Mouse (Mus musculus) mammary gland, adult 2 months (tissue): ENCODE measurements around the gene Siglecg. TPM values are rescaled to one million over a fixed set of nuclear protein-coding genes. Genes with fewer than 3 reads are reported as not detected.

Source experiments
- polyA plus RNA-seq: library from polyadenylated mRNA; depleted of rRNA; stranded (reverse); fragments of >200 nt; gene quantifications from 2 replicates; pipeline ENCODE4 v1.2.3, GENCODE M21; 2012; ENCODE audit warnings: low replicate concordance; rRNA removed

Siglecg gene
- 60.6 and 83.5 TPM in 2 replicates for polyA plus RNA-seq

DNA sequence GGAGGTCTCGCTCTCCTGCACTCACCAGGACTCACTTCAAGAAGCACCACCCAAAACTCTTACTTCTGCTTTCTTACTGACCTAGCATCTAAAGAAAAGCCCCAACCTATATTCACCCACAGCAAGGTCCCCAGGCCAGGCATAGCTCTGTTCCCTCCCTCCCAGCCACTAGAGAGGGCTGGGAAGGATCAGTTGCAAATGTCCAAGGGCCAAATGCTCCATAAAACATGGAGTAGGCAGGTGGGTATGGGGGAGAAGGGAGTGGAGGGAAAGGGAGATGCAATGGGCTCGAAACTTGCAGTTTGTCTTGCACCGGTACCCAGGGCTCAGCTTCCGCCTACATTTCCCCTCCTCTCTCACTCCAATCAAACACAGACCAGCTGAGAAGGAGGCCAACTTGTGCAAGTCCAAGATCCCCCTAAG, at the start of gene Siglecg:
Siglecg (plus strand) TSS at position 74 of the 423 bp plus-strand sequence.

GRCm38 (mm10) chr7:43427406-43427805, 19.4 kb downstream of the Siglecg start, which contains the start of gene Lim2:
Gene Lim2, plus strand, starts transcription at chr7:43427670.

DNA sequence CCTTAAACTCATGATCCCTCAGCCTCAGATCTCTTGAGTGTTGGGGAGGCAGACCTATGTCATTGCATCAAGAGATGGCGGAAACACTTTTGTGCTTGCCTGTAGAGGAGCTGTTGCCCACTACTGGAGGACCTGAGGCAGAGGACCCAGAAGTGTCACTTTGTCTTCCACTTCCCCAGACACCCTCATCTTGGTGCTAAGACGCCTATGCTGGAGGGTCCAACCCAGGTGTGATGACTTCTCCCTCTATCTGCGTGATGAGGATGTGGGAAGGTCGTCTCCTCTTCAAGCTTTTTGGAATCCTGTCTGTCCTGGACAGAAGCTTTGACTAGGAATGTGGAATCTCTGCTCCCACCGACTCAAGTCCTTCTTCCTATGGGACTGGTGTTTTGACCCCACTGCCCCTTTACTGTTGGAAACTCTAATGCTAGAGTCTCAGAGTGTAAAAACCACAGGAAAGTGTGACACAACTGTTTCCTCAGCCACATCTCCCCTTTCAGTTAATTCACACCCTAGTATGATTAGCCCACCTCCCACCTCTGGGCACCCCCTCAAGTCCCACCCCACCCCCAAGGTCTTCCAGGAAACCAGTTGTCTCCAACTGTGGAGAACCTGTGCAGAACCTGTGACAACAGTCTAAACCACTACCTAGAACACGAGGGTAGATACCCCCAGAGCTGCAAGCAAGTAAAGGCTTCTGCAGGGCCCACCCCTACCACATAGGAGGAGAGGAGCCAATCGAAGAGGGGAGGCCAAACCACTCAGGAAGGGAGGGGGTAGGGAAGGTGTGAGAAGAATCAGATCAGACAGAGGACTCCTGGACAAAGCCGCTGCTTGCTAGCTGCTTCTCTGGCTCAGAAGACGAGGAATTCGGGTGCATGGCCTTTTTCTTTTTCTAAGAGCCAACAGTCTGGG, 28.6 kb downstream of the Siglecg start, which contains the start of gene Nkg7:
Nkg7 (plus strand) TSS at position 733 of the 915 bp plus-strand sequence.

GRCm38 (mm10) chr7:43440482-43440881, 32.5 kb downstream of the Siglecg start, which contains the start of gene Cldnd2:
Gene Cldnd2, plus strand, starts transcription at chr7:43440782.

DNA sequence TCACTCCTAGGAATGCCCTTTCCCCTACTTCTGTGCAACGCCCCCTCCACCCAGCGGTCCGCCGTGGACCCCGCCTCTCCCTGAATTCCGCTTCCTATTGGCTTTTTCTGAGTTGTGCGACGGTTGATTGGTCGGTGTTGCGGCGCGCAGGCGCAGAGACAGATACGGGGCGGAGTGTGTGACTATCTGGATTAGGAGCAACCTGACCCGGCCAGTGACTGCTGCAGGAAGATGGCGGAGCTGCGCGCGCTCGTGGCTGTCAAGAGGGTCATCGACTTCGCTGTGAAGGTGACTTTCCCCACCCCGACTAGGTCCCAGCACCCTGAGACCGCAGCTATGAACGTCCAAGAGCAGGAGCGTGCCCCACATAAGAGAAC, 35.9 kb downstream of the Siglecg start, which contains the start of the genes Etfb and Gm45233:
Etfb (plus strand) TSS at position 167 of the 377 bp plus-strand sequence.
Gm45233 (plus strand) TSS at position 212 of the 377 bp plus-strand sequence.

DNA sequence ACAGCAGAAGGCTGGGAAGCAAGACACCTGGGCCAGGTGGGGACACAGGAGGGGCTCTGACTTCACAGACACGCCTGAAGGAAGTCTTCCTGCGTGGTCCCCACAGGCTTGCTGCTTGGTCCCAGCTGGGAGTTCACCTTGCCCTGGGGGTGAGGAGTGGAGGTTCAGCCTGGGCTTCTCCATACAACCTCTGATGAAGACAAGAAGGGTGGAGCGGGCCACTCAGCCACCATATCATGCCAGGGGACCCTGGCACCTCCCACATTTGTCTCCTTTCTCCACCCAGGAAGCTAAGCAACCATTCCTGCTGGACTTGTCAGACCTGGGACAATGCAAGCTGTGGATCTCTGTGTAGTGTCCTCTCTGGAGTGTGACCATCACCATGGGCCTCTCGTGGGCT, 54.8 kb downstream of the Siglecg start, which contains the start of gene Vsig10l:
Vsig10l (plus strand) TSS at position 301 of the 400 bp plus-strand sequence.

Other genes with a start within 250 kb of the Siglecg start
- 3.2 and 5.5 TPM in 2 replicates for gene Zfp715, start 94.9 kb upstream of the Siglecg start, polyA plus RNA-seq
- 1.7 and 2.1 TPM in 2 replicates for gene Siglecf, start 56.9 kb upstream of the Siglecg start, polyA plus RNA-seq
- 0.07 TPM in 1 of 2 replicates, not detected in the other for gene Lim2, start 19.5 kb downstream of the Siglecg start, polyA plus RNA-seq
- 59.9 and 70.1 TPM in 2 replicates for gene Nkg7, start 28.9 kb downstream of the Siglecg start, polyA plus RNA-seq
- gene Cldnd2, start 32.6 kb downstream of the Siglecg start, polyA plus RNA-seq: not detected in 2 replicates
- 140 and 200 TPM in 2 replicates for gene Etfb, start 35.9 kb downstream of the Siglecg start, polyA plus RNA-seq
- gene Gm45233, start 35.9 kb downstream of the Siglecg start, polyA plus RNA-seq: 1.4 and 5.6 TPM in 2 replicates
- gene Vsig10l, start 54.9 kb downstream of the Siglecg start, polyA plus RNA-seq: 9.8 and 10.5 TPM in 2 replicates
- gene Iglon5, start 81.9 kb downstream of the Siglecg start, polyA plus RNA-seq: 6.9 and 7.2 TPM in 2 replicates
- gene 4931406B18Rik, start 97.7 kb downstream of the Siglecg start, polyA plus RNA-seq: not detected in 2 replicates
- 15.0 and 29.1 TPM in 2 replicates for gene Cd33, start 136.2 kb downstream of the Siglecg start, polyA plus RNA-seq
- gene Zfp658, start 154.1 kb downstream of the Siglecg start, polyA plus RNA-seq: 1.1 and 2.3 TPM in 2 replicates
- gene Zfp719, start 171.4 kb downstream of the Siglecg start, polyA plus RNA-seq: 0.99 and 2.5 TPM in 2 replicates
- gene Zfp819, start 199.0 kb downstream of the Siglecg start, polyA plus RNA-seq: 0.06 TPM in 2 replicates
- not detected in 2 replicates for gene Ceacam18, start 226.5 kb downstream of the Siglecg start, polyA plus RNA-seq